ENCODE assay signal across 8 mouse cellular contexts in the genomic region with DNA sequence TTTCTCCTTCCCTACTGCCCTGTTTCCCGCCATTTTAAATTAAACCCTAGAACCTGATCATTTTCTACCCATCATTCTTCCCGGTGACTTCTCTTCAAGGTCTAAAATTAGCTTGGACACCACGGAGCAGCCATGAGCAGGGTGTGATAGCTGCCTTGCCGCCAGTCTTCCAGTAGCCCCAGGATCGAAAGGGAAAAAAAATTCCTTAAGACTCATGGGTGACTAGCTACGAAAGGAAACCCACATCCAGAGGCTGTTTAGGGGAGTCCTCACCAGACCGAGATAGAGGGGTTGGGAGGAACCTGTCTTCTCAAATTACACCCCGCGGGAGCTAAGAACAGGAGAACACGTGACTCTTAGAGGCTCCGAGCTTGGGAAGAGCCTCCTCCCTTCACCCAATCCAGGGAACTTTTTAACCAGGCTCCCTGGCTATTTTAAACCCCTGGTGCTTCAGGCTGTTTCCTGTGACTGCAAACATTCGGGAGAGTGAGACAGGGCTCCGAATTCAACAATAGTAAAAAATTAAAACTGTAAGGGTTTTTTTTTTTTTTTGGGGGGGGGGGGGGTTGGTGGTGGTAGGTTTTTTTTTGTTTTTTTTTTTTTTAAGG. TPM values are rescaled to one million over a fixed set of nuclear protein-coding genes. Genes with fewer than 3 reads are reported as not detected.
DNase-seq lines count a peak whose midpoint lies in the region; ATAC-seq and TF ChIP-seq lines count a peak whose summit lies in the region.

No protein-coding gene starts in this region.

- no peak for DNase-seq in spleen, adult 2 months (ENCODE audit: low read depth in 1 of 2, low spot score in 2 of 2)
- DNase-seq in spleen, postnatal 14 days (ENCODE audit: low spot score in 2 of 2) = no peak
- peak; percentile 42 for DNase-seq in forebrain, embryonic 10.5 days (ENCODE audit: extremely low spot score, low spot score)
- DNase-seq in hindbrain, embryonic 10.5 days (ENCODE audit: low spot score) = peak; percentile 59
- no peak for DNase-seq in cerebellum, adult 9-10 months

- no peaks in the 10 kb centered on the region for H3K9me3 ChIP-seq in forebrain, embryonic 10.5 days
- H3K9me3 ChIP-seq in hindbrain, embryonic 10.5 days = no peaks in the 10 kb centered on the region
- no peaks in the 10 kb centered on the region for H3K9me3 ChIP-seq in limb, embryonic 13.5 days
- H3K9me3 ChIP-seq in midbrain, embryonic 12.5 days = no peaks in the 10 kb centered on the region

- no peak for TF ChIP-seq POLR2A in spleen, adult 2 months (IDR thresholded peaks at IDR 0.05; ENCODE audit: low read depth, low read length)

- H3K4me2 ChIP-seq in limb, embryonic 13.5 days (replicated peaks) = peak overlapping the region; percentile 69
- peak overlapping the region; percentile 56 for H3K4me2 ChIP-seq in midbrain, embryonic 12.5 days (replicated peaks)

- H3K27me3 ChIP-seq in spleen, adult 2 months (ENCODE audit: control insufficient read depth, insufficient read depth, low read length) = 0 out of 2 replicates have a peak, but pooled peaks cover 3% of the 10 kb centered on the region
- no peaks in the 10 kb centered on the region; the same call in 1 of the 2 replicates for H3K27me3 ChIP-seq in forebrain, embryonic 10.5 days (ENCODE audit: poor library complexity, severe bottlenecking)
- H3K27me3 ChIP-seq in hindbrain, embryonic 10.5 days (ENCODE audit: insufficient read depth, poor library complexity, severe bottlenecking) = no peaks in the 10 kb centered on the region
- H3K27me3 ChIP-seq in limb, embryonic 13.5 days = no peaks in the 10 kb centered on the region
- peaks cover 3% of the 10 kb centered on the region; the same call in 1 of the 2 replicates for H3K27me3 ChIP-seq in midbrain, embryonic 12.5 days

- TF ChIP-seq CTCF in spleen, adult 2 months (IDR thresholded peaks at IDR 0.05; ENCODE audit: extremely low read depth, insufficient read depth, insufficient read length, insufficient replicate concordance) = no peak

- 3% methylated on average over 13 of the region's 13 CpGs for WGBS in spleen, adult 2 months
- WGBS in forebrain, embryonic 10.5 days = 3% methylated on average over 13 of the region's 13 CpGs
- 2% methylated on average over 13 of the region's 13 CpGs for WGBS in hindbrain, embryonic 10.5 days
- WGBS in limb, embryonic 13.5 days = under 1% methylated on average over 13 of the region's 13 CpGs
- WGBS in midbrain, embryonic 12.5 days = 2% methylated on average over 13 of the region's 13 CpGs

- H3K4me1 ChIP-seq in spleen, adult 2 months (ENCODE audit: control insufficient read depth, insufficient read depth, insufficient read length) = no peaks in the 10 kb centered on the region
- peaks cover 14% of the 10 kb centered on the region for H3K4me1 ChIP-seq in forebrain, embryonic 10.5 days
- H3K4me1 ChIP-seq in hindbrain, embryonic 10.5 days (replicated peaks) = peaks cover 13% of the 10 kb centered on the region
- peaks cover 9% of the 10 kb centered on the region for H3K4me1 ChIP-seq in limb, embryonic 13.5 days
- peaks cover 7% of the 10 kb centered on the region; the same call in 1 of the 2 replicates for H3K4me1 ChIP-seq in midbrain, embryonic 12.5 days

- H3K4me3 ChIP-seq in spleen, adult 2 months (ENCODE audit: extremely low read depth, insufficient read depth, insufficient read length) = peak overlapping the region; percentile 16; the same call in 1 of the 2 replicates
- peak overlapping the region; percentile 49 for H3K4me3 ChIP-seq in forebrain, embryonic 10.5 days
- peak overlapping the region; percentile 52 for H3K4me3 ChIP-seq in hindbrain, embryonic 10.5 days
- H3K4me3 ChIP-seq in limb, embryonic 13.5 days = peak overlapping the region; percentile 43
- H3K4me3 ChIP-seq in midbrain, embryonic 12.5 days = peak overlapping the region; percentile 34

- H3K36me3 ChIP-seq in spleen, adult 2 months (ENCODE audit: control insufficient read depth, insufficient read depth, low read length) = no peaks in the 10 kb centered on the region
- H3K36me3 ChIP-seq in forebrain, embryonic 10.5 days (replicated peaks) = no peaks in the 10 kb centered on the region
- H3K36me3 ChIP-seq in hindbrain, embryonic 10.5 days = no peaks in the 10 kb centered on the region
- H3K36me3 ChIP-seq in limb, embryonic 13.5 days = no peaks in the 10 kb centered on the region
- no peaks in the 10 kb centered on the region for H3K36me3 ChIP-seq in midbrain, embryonic 12.5 days

- H3K9ac ChIP-seq in limb, embryonic 13.5 days = peak overlapping the region; percentile 36; the same call in 1 of the 2 replicates
- peak overlapping the region; percentile 31; the same call in 1 of the 2 replicates for H3K9ac ChIP-seq in midbrain, embryonic 12.5 days (replicated peaks)

- peak; percentile 76 for ATAC-seq in limb, embryonic 13.5 days (ENCODE audit: low FRiP score, low read depth)
- peak; percentile 78; the same call in 1 of the 2 replicates for ATAC-seq in midbrain, embryonic 12.5 days (ENCODE audit: low FRiP score, low read depth)
- no peak for ATAC-seq in activated CD4-positive, CD25-positive, alpha-beta regulatory T cell, adult 4 months

- H3K27ac ChIP-seq in spleen, adult 2 months (ENCODE audit: insufficient read depth, low read length) = no peak overlapping the region
- H3K27ac ChIP-seq in forebrain, embryonic 10.5 days = peak overlapping the region; percentile 69
- H3K27ac ChIP-seq in hindbrain, embryonic 10.5 days = peak overlapping the region; percentile 75
- 0 out of 2 replicates have a peak overlapping the region, but pooled peaks have one; percentile 17 for H3K27ac ChIP-seq in limb, embryonic 13.5 days
- H3K27ac ChIP-seq in midbrain, embryonic 12.5 days (replicated peaks) = no peak overlapping the region

RNA-seq across cellular contexts. Expression of gene Gcnt2, which starts 5.0 kb away (rescaled TPM):
- polyA plus RNA-seq in spleen, adult 2 months (2012; rRNA removed) = 2.0 and 2.2 TPM in 2 replicates
- 2.2 and 3.0 TPM in 2 replicates for polyA plus RNA-seq in forebrain, embryonic 10.5 days (2016; fragmentation: Nextera tagmentation; extraction: Ambion mirVana)
- 3.3 and 3.9 TPM in 2 replicates for polyA plus RNA-seq in hindbrain, embryonic 10.5 days (2016; fragmentation: Nextera tagmentation; extraction: Ambion mirVana)
- polyA plus RNA-seq in limb, embryonic 13.5 days (2015; fragmentation: Nextera tagmentation; extraction: Ambion mirVana) = 1.5 and 2.1 TPM in 2 replicates
- 3.2 and 3.4 TPM in 2 replicates for polyA plus RNA-seq in midbrain, embryonic 12.5 days (2016; fragmentation: Nextera tagmentation; extraction: Ambion mirVana)
- under 1 TPM in 1 of 2 experiments, not detected in 1; 0.12 TPM for polyA plus RNA-seq in activated CD4-positive, CD25-positive, alpha-beta regulatory T cell, adult 4 months (2017; shearing (Covaris generic))

Comparison
In these comparisons a context has a peak if more than half of its experiments do, and no peak if none do; other contexts are left out.
1. DNase-seq: peak in forebrain, embryonic 10.5 days (single experiment) and hindbrain, embryonic 10.5 days (single experiment); none in spleen, adult 2 months (0 of 2), spleen, postnatal 14 days (0 of 2) and cerebellum, adult 9-10 months (single experiment).
2. H3K27ac ChIP-seq: peak in forebrain, embryonic 10.5 days (single experiment), hindbrain, embryonic 10.5 days (single experiment) and limb, embryonic 13.5 days (single experiment); none in spleen, adult 2 months (single experiment) and midbrain, embryonic 12.5 days (single experiment).
3. Peak in every context shown above with its lines, with median percentiles within 50 percentile points of each other: H3K4me3 ChIP-seq.